Mouse (Mus musculus): ENCODE results near the gene Tlx1. TPM values are rescaled to one million over a fixed set of nuclear protein-coding genes. Genes with fewer than 3 reads are reported as not detected.

The Tlx1 gene
- polyA plus RNA-seq, 1 experiment: not detected

Other genes with a start within 250 kb of the Tlx1 start
- gene Slf2, start 219.5 kb upstream of the Tlx1 start, polyA plus RNA-seq (2012; rRNA removed): 5.0 and 13.5 TPM in 2 replicates
- gene Sema4g, start 161.6 kb upstream of the Tlx1 start, polyA plus RNA-seq (2012; rRNA removed): 200 and 362 TPM in 2 replicates
- gene Twnk, start 145.0 kb upstream of the Tlx1 start, polyA plus RNA-seq (2012; rRNA removed): 10.2 and 11.4 TPM in 2 replicates
- 73.1 and 85.3 TPM in 2 replicates for gene Mrpl43, start 144.2 kb upstream of the Tlx1 start, polyA plus RNA-seq (2012; rRNA removed)
- 34.7 and 39.6 TPM in 2 replicates for gene Lzts2, start 136.3 kb upstream of the Tlx1 start, polyA plus RNA-seq (2012; rRNA removed)
- gene Pdzd7, start 105.0 kb upstream of the Tlx1 start, polyA plus RNA-seq (2012; rRNA removed): 0.19 TPM in 2 replicates
- gene Sfxn3, start 103.2 kb upstream of the Tlx1 start, polyA plus RNA-seq (2012; rRNA removed): 10.2 and 11.4 TPM in 2 replicates
- gene Kazald1, start 75.4 kb upstream of the Tlx1 start, polyA plus RNA-seq (2012; rRNA removed): 1.1 and 1.6 TPM in 2 replicates
- not detected in 2 replicates for gene Lbx1, start 85.1 kb downstream of the Tlx1 start, polyA plus RNA-seq (2012; rRNA removed)
- gene Btrc, start 213.1 kb downstream of the Tlx1 start, polyA plus RNA-seq (2012; rRNA removed): 6.4 and 6.5 TPM in 2 replicates

Measured in large intestine, adult 2 months (tissue).